Comparison of ENCODE assay signal across 20 mouse cellular contexts in genomic region chr12:112616668-112617067, GRCm38 (mm10). TPM values are rescaled to one million over a fixed set of nuclear protein-coding genes. Genes with fewer than 3 reads are reported as not detected.
DNase-seq lines count a peak whose midpoint lies in the region; ATAC-seq and TF ChIP-seq lines count a peak whose summit lies in the region.
"Had no signal": no experiment of that assay in that cellular context is flagged by ENCODE, and none has a peak within 500 bp of the region (broad histone marks: within the 10 kb centered on the region; RNA-seq: fewer than 3 reads in every experiment).

No protein-coding gene starts in this region.

- DNase-seq in heart, adult 9 months (ENCODE audit: low spot score in 2 of 2), result no peak
- DNase-seq in spleen, adult 2 months (ENCODE audit: low read depth in 1 of 2, low spot score in 2 of 2), result no peak
- DNase-seq in spleen, postnatal 4 days (ENCODE audit: low spot score in 2 of 2), result no peak
- DNase-seq in c-Kit-positive CD71-positive TER-119-positive erythroid progenitor cells, embryonic 14.5 days (ENCODE audit: low spot score), result no peak
- DNase-seq: cerebellum, adult 11-12 months; heart, postnatal 14 days; kidney, postnatal 10 days; lung, adult 2 months; right cerebral cortex, postnatal 4 days had no signal

- no peak for ATAC-seq in heart, embryonic 13.5 days (ENCODE audit: extremely low read depth, insufficient number of reproducible peaks, low FRiP score, low TSS enrichment)
- ATAC-seq in stomach, embryonic 16.5 days (ENCODE audit: insufficient read depth, low FRiP score), result no peak
- ATAC-seq: forebrain, embryonic 15.5 days; intestine, postnatal 0 days; midbrain, embryonic 13.5 days had no signal

- H3K27ac ChIP-seq in heart, embryonic 13.5 days (replicated peaks), result peak overlapping the region; percentile 95
- H3K27ac ChIP-seq in spleen, adult 2 months (ENCODE audit: insufficient read depth, low read length), result peak overlapping the region; percentile 54
- peak overlapping the region; percentile 57 for H3K27ac ChIP-seq in bone marrow macrophage, adult 2 months (ENCODE audit: insufficient read depth, low read depth, low read length)
- peak overlapping the region; percentile 30; the same call in 1 of the 2 replicates for H3K27ac ChIP-seq in stomach, embryonic 16.5 days (ENCODE audit: low read length)
- H3K27ac ChIP-seq: embryonic facial prominence, embryonic 10.5 days; forebrain, embryonic 15.5 days; hindbrain, embryonic 15.5 days; limb, embryonic 13.5 days; midbrain, embryonic 13.5 days; neural tube, embryonic 15.5 days had no signal

- H3K27me3 ChIP-seq in heart, embryonic 13.5 days (replicated peaks), result peaks cover 22% of the 10 kb centered on the region
- H3K27me3 ChIP-seq in spleen, adult 2 months (ENCODE audit: control insufficient read depth, insufficient read depth, low read length), result no peaks in the 10 kb centered on the region
- peaks cover 4% of the 10 kb centered on the region; the same call in 1 of the 2 replicates for H3K27me3 ChIP-seq in stomach, embryonic 16.5 days (ENCODE audit: control insufficient read depth, insufficient read depth, low read length)

- no peak overlapping the region for H3K4me2 ChIP-seq in heart, embryonic 13.5 days
- no peak overlapping the region for H3K4me2 ChIP-seq in stomach, embryonic 16.5 days (ENCODE audit: low read depth, low read length)
- H3K4me2 ChIP-seq: forebrain, embryonic 15.5 days; hindbrain, embryonic 15.5 days; limb, embryonic 13.5 days; midbrain, embryonic 13.5 days; neural tube, embryonic 15.5 days had no signal

- WGBS in heart, embryonic 13.5 days, result 58% methylated on average over 9 of the region's 9 CpGs
- WGBS in spleen, adult 2 months, result 43% methylated on average over 9 of the region's 9 CpGs
- 40% methylated on average over 9 of the region's 9 CpGs for WGBS in stomach, embryonic 16.5 days

- peaks cover 2% of the 10 kb centered on the region; the same call in 1 of the 2 replicates for H3K36me3 ChIP-seq in heart, embryonic 13.5 days
- peaks cover 3% of the 10 kb centered on the region; the same call in 1 of the 2 replicates for H3K36me3 ChIP-seq in spleen, adult 2 months (ENCODE audit: control insufficient read depth, insufficient read depth, low read length)
- no peaks in the 10 kb centered on the region for H3K36me3 ChIP-seq in stomach, embryonic 16.5 days (ENCODE audit: control insufficient read depth, insufficient read depth, low read length)
- H3K36me3 ChIP-seq: embryonic facial prominence, embryonic 10.5 days; forebrain, embryonic 15.5 days; hindbrain, embryonic 15.5 days; midbrain, embryonic 13.5 days; neural tube, embryonic 15.5 days had no signal

- H3K9me3 ChIP-seq in heart, embryonic 13.5 days, result no peaks in the 10 kb centered on the region
- H3K9me3 ChIP-seq in stomach, embryonic 16.5 days (replicated peaks; ENCODE audit: control insufficient read depth, low read length), result no peaks in the 10 kb centered on the region
- H3K9me3 ChIP-seq: embryonic facial prominence, embryonic 10.5 days; forebrain, embryonic 15.5 days; hindbrain, embryonic 15.5 days; limb, embryonic 13.5 days; midbrain, embryonic 13.5 days; neural tube, embryonic 15.5 days had no signal

- no peak for TF ChIP-seq POLR2A in spleen, adult 2 months (IDR thresholded peaks at IDR 0.05; ENCODE audit: low read depth, low read length)
- no peak for TF ChIP-seq POLR2A in bone marrow macrophage, adult 2 months (IDR thresholded peaks at IDR 0.05; ENCODE audit: borderline replicate concordance, low read depth, low read length)

- no peak overlapping the region for H3K4me3 ChIP-seq in heart, embryonic 13.5 days
- H3K4me3 ChIP-seq in spleen, adult 2 months (ENCODE audit: extremely low read depth, insufficient read depth, insufficient read length), result no peak overlapping the region
- H3K4me3 ChIP-seq in bone marrow macrophage, adult 2 months (ENCODE audit: insufficient read depth, low read length), result no peak overlapping the region
- H3K4me3 ChIP-seq in stomach, embryonic 16.5 days (replicated peaks; ENCODE audit: low read length), result no peak overlapping the region
- H3K4me3 ChIP-seq: embryonic facial prominence, embryonic 10.5 days; erythroblast, embryonic 14.5 days; forebrain, embryonic 15.5 days; hindbrain, embryonic 15.5 days; limb, embryonic 13.5 days; midbrain, embryonic 13.5 days; neural tube, embryonic 15.5 days had no signal

- TF ChIP-seq CTCF in spleen, adult 2 months (IDR thresholded peaks at IDR 0.05; ENCODE audit: extremely low read depth, insufficient read depth, insufficient read length, insufficient replicate concordance), result no peak
- no peak for TF ChIP-seq CTCF in bone marrow macrophage, adult 2 months (IDR thresholded peaks at IDR 0.05; ENCODE audit: low read depth, low read length)

- peaks cover 49% of the 10 kb centered on the region for H3K4me1 ChIP-seq in heart, embryonic 13.5 days
- H3K4me1 ChIP-seq in spleen, adult 2 months (ENCODE audit: control insufficient read depth, insufficient read depth, insufficient read length), result peaks cover 23% of the 10 kb centered on the region
- peaks cover 48% of the 10 kb centered on the region for H3K4me1 ChIP-seq in bone marrow macrophage, adult 2 months (ENCODE audit: control insufficient read depth, insufficient read depth, low read length)
- peaks cover 25% of the 10 kb centered on the region for H3K4me1 ChIP-seq in stomach, embryonic 16.5 days (ENCODE audit: control insufficient read depth, insufficient read depth, low read length)

- no peak overlapping the region for H3K9ac ChIP-seq in heart, embryonic 13.5 days
- H3K9ac ChIP-seq in stomach, embryonic 16.5 days (ENCODE audit: low read length), result no peak overlapping the region
- H3K9ac ChIP-seq: forebrain, embryonic 15.5 days; hindbrain, embryonic 15.5 days; limb, embryonic 13.5 days; midbrain, embryonic 13.5 days; neural tube, embryonic 15.5 days had no signal

RNA-seq across cellular contexts. Expression of gene Adssl1, which starts 3.2 kb away (rescaled TPM):
- 69.3 and 83.9 TPM in 2 replicates for polyA plus RNA-seq in heart, embryonic 13.5 days (2015; fragmentation: Nextera tagmentation; extraction: Ambion mirVana)
- polyA plus RNA-seq in spleen, adult 2 months (2012; rRNA removed), result 10.7 and 18.8 TPM in 2 replicates
- 33.2 and 38.5 TPM in 2 replicates for polyA plus RNA-seq in bone marrow macrophage, adult 2 months (2012; ENCODE audit: insufficient read depth, insufficient read length, missing spikeins)
- polyA plus RNA-seq in stomach, embryonic 16.5 days (2015; fragmentation: Nextera tagmentation; extraction: Ambion mirVana), result 2.7 and 10.3 TPM in 2 replicates

RNA-seq across cellular contexts. Expression of gene Siva1, which starts 27.8 kb away (rescaled TPM):
- polyA plus RNA-seq in heart, embryonic 13.5 days (2015; fragmentation: Nextera tagmentation; extraction: Ambion mirVana), result 129 and 149 TPM in 2 replicates
- polyA plus RNA-seq in spleen, adult 2 months (2012; rRNA removed), result 31.6 and 42.5 TPM in 2 replicates
- polyA plus RNA-seq in bone marrow macrophage, adult 2 months (2012; ENCODE audit: insufficient read depth, insufficient read length, missing spikeins), result 34.9 and 52.4 TPM in 2 replicates
- 152 and 171 TPM in 2 replicates for polyA plus RNA-seq in stomach, embryonic 16.5 days (2015; fragmentation: Nextera tagmentation; extraction: Ambion mirVana)

RNA-seq across cellular contexts. Expression of gene Inf2, which starts 28.1 kb away (rescaled TPM):
- polyA plus RNA-seq in heart, embryonic 13.5 days (2015; fragmentation: Nextera tagmentation; extraction: Ambion mirVana), result 3.2 TPM in 2 replicates
- 39.9 and 40.1 TPM in 2 replicates for polyA plus RNA-seq in spleen, adult 2 months (2012; rRNA removed)
- polyA plus RNA-seq in bone marrow macrophage, adult 2 months (2012; ENCODE audit: insufficient read depth, insufficient read length, missing spikeins), result 28.0 and 30.8 TPM in 2 replicates
- polyA plus RNA-seq in stomach, embryonic 16.5 days (2015; fragmentation: Nextera tagmentation; extraction: Ambion mirVana), result 2.9 and 3.9 TPM in 2 replicates

RNA-seq across cellular contexts. Expression of gene Akt1, which starts 58.0 kb away (rescaled TPM):
- 59.2 and 66.6 TPM in 2 replicates for polyA plus RNA-seq in heart, embryonic 13.5 days (2015; fragmentation: Nextera tagmentation; extraction: Ambion mirVana)
- 105 and 137 TPM in 2 replicates for polyA plus RNA-seq in spleen, adult 2 months (2012; rRNA removed)
- polyA plus RNA-seq in bone marrow macrophage, adult 2 months (2012; ENCODE audit: insufficient read depth, insufficient read length, missing spikeins), result 169 and 176 TPM in 2 replicates
- polyA plus RNA-seq in stomach, embryonic 16.5 days (2015; fragmentation: Nextera tagmentation; extraction: Ambion mirVana), result 50.7 and 52.8 TPM in 2 replicates

Comparison
In these comparisons a context has a peak if more than half of its experiments do, and no peak if none do; other contexts are left out.
1. H3K27ac ChIP-seq: peak in every context shown above with its lines; median percentile 95 in heart, embryonic 13.5 days; 57 in bone marrow macrophage, adult 2 months; 54 in spleen, adult 2 months; 30 in stomach, embryonic 16.5 days.